Mouse (Mus musculus) spleen, postnatal 0 days (tissue): ENCODE results near the gene Galnt9. TPM values are rescaled to one million over a fixed set of nuclear protein-coding genes. Genes with fewer than 3 reads are reported as not detected.

Experiments used
- polyA plus RNA-seq: library from polyadenylated mRNA; unstranded; fragments of >200 nt; fragmentation: Nextera tagmentation; extraction: Ambion mirVana; gene quantifications from 2 replicates; pipeline ENCODE4 v1.2.1, GENCODE M21; 2015

The Galnt9 gene
- polyA plus RNA-seq = 0.18 and 0.57 TPM in 2 replicates

DNA sequence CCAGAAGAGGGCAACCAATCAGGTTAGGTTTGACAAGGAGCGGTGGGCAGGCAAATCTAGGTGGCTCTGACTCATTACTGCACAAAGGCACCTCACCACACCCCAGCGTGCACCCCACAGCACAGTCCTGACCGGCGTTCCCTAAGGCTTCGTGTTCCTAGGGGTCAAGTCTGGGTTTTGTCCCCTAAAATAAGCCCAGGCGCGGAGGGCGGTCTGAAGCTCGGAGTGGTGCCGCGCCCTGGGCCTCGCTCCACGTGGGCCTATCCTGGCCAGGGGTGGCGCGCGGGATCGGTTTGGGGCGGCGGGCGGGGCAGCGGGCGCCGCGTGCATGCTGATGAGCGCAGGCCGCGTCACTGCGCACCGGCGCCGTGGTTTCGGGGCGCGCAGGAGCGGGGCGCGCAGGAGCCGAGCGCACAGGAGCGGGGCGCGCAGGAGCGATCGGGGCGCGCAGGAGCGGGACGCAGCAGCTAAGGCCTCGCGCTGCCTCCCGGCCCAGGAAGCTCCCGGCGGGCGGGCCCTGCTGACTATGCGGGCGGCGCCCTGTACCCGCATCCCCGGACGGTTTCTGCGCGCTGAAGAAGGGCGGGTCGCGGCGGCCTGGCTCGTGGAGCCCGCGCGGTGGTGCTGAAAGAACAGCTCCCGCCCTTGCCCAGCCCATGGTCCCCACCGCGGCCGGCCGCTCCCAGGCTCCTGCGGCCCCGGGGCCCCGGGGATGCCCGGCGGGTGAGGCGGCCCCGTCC, at the start of gene Galnt9:
Galnt9 (plus strand) TSS at position 405 of the 740 bp plus-strand sequence.

DNA sequence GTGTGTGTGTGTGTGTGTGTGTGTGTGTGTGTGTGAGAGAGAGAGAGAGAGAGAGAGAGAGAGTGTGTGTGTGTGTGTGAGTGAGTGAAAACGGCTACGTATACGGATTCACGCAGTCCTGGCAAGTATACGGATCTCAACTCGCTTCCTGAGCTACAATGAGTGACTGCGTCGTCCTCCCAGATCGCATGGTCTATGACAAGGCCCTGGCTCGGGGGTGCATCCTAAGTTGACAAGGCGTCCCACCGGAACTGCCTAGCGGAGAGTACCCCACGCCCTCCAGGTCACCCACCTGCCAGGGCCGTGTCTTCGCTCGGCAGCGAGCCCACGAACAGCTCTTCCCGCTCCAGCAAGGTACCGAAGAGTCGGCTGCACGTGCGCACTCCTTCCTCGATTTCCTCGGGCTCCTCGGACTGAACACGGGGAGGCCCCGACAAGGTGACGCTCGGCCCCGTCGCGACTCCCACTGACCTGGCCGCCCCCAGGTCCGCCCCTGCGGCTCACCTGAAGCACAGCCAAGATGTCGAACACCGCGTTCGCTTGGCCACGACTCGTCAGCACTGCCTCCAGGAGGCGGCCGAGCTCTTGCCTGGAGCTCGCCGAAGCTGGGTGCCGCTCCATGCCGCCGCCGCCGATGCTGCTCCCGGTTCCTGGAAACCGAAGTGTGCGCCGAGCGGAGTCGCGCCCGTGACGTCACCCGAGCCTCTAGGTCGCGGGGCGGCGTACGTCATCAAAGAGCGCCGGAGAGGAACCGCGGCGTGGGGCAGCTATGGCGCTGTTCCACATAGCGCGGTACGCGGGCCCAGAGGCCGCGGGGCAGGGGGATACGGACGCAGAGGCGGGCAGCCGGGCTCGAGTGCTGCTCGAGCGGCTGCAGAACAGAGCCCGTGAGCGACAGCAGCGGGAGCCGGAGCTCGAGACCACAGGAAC, 108.8 kb downstream of the Galnt9 start, which contains the start of the genes Noc4l and Ddx51:
Noc4l (minus strand) TSS at position 699 of the 930 bp plus-strand sequence.
Ddx51 (plus strand) TSS at position 733 of the 930 bp plus-strand sequence.

Other genes with a start within 250 kb of the Galnt9 start
- gene P2rx2, start 201.1 kb upstream of the Galnt9 start, polyA plus RNA-seq = 0.22 and 0.34 TPM in 2 replicates
- not detected in 2 replicates for gene Lrcol1, start 199.6 kb upstream of the Galnt9 start, polyA plus RNA-seq
- 6.9 and 7.5 TPM in 2 replicates for gene Fbrsl1, start 95.9 kb upstream of the Galnt9 start, polyA plus RNA-seq
- gene Noc4l, start 109.1 kb downstream of the Galnt9 start, polyA plus RNA-seq = 37.7 and 38.0 TPM in 2 replicates
- 9.2 and 11.8 TPM in 2 replicates for gene Ddx51, start 109.1 kb downstream of the Galnt9 start, polyA plus RNA-seq
- gene Ep400, start 226.4 kb downstream of the Galnt9 start, polyA plus RNA-seq = 22.3 and 24.0 TPM in 2 replicates
- gene Pus1, start 236.3 kb downstream of the Galnt9 start, polyA plus RNA-seq = 30.7 and 31.3 TPM in 2 replicates